Mouse (Mus musculus) c-Kit-positive CD71-positive TER-119-negative erythroid progenitor cells, embryonic 14.5 days (primary cell): ENCODE data around the gene Tacr2.
A peak's percentile ranks its signal among the peaks of the same experiment; 100 is the strongest.

Experiments
- DNase-seq: peaks from one replicate; pipeline ENCODE4 v3.0.0-alpha.2; 2013; ENCODE audit warnings: low read depth

Gene Tacr2

GRCm38 (mm10) chr10:62252000-62252488, at the start of gene Tacr2:
Tacr2 (plus strand) TSS chr10:62252438.
- DNase-seq, result no peak

DNA sequence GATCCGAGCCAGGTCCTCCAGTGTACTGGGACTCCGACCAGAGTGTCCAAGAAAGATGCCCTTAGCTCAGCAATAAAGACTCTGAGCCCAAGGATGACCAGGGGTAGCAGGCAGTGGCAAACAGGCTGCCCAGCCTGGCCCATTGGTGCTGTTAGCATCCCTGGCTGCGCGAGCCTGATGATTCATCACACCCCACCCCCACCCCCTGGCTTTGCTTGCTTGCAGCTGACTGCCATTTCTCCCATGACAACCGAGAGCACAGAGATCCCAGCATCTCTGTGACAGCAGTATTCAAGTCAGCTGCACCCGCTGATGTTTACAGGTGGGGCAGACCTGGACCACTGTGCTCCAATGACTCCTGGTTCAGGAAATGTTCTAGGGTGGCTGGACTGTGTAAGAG, 49.7 kb upstream of the Tacr2 start:
- no peak for DNase-seq

DNA sequence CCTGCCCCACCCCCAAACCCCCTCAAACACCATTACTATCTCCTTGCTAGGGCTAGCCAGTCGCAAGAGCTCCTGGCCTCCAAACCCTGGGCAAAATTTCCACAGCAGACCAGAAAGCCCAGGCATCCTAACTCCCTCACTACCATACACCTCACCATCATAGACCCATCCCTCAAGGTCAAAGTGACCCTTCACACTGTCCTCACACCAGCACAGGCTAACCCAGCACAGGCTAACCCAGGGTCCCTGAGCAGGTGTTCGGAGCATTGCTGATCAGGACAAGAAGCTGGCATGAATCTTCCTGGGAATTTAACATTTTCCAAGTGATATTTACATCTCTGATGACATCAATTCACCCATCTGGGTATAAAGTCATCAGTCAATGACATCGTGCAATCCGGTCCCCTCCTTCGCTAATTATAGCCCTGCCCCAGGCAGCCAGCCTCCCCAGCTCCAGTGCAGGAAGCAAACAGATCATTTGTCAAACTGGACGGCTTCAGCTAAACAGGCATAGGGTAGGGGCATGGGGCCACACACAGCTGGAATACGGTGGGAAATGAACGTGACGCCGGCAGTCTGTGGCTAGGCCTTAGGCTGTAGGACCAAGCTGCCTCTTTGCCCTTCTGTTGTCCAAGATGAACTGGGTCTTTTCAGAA, 43.9 kb upstream of the Tacr2 start:
- DNase-seq, result no peak

- DNase-seq, result no peak
Measured at GRCm38 (mm10) chr10:62211310-62211709, 40.9 kb upstream of the Tacr2 start.

GRCm38 (mm10) chr10:62215169-62215616, 37.0 kb upstream of the Tacr2 start:
- peak; percentile 56 for DNase-seq

DNA sequence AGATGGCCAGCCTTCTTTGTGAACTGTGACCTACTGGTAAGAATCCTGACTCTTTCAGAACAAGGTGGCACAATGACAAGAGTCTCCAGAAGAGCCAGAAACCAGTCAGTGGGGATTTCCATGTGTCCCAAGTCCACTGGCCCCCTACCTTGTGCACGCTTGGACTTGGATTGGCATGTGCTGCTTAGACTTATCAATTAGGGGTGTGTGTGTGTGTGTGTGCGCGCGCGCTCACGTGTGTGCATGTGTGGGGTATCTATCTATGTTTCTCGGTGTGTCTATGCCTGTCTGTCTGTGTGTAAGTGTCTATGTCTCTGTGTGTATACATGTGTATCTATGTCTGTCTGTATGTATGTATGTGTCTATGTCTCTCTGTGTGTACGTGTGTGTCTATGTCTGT, 36.6 kb upstream of the Tacr2 start:
- DNase-seq, result no peak

- DNase-seq, result peak; percentile 75
Measured at GRCm38 (mm10) chr10:62216595-62216994, 35.6 kb upstream of the Tacr2 start.

- no peak for DNase-seq
Measured at GRCm38 (mm10) chr10:62217196-62217595, 35.0 kb upstream of the Tacr2 start.

DNA sequence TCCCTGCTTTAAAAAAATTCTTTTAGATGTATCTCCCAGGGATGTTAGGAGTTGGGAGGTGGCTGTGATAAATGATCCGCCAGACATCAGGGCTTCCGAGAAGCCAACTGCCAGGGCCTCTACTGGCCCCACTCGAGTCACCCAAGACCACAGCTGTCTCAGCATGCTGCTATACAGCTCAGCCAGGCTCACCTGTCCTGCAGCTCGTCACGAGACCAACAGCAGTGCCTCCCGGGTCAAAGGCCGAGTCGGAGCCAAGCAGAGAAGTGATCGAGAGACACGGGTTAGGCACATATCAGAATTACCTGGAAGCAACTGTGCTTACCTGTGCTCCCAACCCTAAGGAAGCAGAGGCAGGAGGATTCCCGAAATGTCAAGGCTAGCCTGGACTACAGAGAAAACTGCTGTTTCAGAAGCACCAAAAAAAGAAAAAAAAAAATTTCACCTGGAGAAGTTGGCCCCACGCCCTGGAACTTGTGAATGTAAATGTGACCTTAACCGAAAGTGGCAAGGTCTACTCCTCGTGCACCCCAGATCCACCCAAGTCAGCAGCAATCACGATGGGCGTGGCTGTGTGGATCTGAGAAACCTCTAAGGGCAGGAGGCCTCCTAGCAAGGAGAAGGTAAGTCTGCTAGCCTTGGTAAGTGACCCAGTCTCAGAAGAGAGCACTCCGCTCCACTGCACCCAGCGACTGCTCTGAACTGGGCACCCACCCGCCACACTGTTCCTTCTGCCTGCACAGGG, 34.0 kb upstream of the Tacr2 start:
- no peak for DNase-seq

GRCm38 (mm10) chr10:62218789-62219172, 33.5 kb upstream of the Tacr2 start:
- no peak for DNase-seq

- no peak for DNase-seq
Measured at GRCm38 (mm10) chr10:62220732-62221514, 31.3 kb upstream of the Tacr2 start.

- no peak for DNase-seq
Measured at GRCm38 (mm10) chr10:62221647-62222046, 30.6 kb upstream of the Tacr2 start.

DNA sequence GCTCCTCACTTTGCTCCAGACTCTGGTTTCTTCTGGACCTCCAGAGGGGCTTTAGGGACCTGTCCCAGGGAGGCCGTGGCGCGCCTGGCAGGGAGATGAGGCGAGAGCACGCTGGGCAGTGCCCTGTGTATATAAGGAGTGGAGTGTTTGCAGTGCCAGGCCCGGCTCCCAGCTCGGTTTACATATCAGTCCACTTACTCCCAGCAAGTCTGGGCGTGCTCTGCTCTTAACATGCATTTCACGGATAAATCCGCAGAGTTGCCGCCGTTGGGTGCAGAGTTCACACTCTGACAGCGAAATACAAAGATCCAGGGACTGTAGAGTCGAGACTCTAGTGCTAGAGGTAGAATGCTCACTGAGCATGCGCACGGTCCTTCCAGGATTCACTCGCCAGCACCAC, 29.5 kb upstream of the Tacr2 start:
- DNase-seq, result no peak

GRCm38 (mm10) chr10:62224231-62224630, 28.0 kb upstream of the Tacr2 start:
- DNase-seq, result no peak

DNA sequence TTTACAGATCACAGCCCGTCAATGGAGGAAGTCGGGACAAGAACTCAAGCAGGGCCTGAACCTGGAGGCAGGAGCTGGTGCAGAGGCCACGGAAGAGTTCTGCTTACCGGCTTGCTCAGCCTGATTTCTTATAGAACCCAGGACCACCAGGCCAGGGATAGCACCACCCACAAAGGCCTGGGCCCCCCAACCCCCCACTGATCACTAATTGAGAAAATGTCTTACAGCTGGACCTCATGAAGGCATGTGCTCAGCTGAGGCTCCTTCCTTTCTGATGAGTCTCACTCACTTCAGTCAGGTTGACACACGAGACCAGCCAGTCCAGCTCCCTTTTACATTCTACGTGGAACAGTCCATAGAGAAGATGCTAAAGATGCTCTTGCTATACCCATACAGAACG, 26.4 kb upstream of the Tacr2 start:
- DNase-seq, result no peak

GRCm38 (mm10) chr10:62228126-62228525, 24.1 kb upstream of the Tacr2 start:
- DNase-seq, result no peak

DNA sequence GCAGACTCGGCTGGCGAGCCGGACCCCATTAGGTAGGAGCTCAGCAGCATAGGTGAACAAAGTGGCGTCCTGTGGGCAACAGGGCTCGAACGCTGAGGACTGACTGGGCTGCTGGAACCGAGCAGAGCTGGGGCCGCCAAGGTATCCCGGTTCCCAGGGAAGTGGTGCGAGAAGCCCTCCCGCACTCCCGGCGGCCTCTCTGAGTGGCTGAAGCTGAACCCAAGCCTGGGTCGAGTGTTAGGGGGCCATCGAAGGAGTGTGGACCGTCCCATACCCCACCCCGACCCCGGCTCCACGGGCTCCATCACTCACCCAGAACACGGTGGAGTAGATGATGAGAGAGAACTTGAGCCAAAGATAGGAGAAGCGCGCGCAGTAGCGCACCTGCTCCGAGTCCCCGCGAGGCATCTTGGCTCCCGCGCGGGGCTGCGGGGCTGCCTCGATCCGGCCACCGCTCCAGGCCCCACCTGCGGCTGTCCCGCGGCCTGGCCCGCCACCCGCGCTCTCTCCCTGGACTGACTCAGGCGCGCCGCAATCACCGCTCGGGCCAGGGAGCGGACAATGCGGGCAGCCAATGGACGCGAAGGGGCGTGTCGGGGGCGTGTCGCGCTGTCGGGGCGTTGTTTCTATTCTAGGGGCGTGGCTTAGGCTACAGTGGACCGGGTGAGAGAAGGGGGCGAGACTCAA, 21.4 kb upstream of the Tacr2 start, which contains the start of gene Tspan15:
Tspan15 (minus strand) TSS at position 544 of the 687 bp plus-strand sequence.
- DNase-seq, result peak; percentile 86

- DNase-seq, result no peak
Measured at GRCm38 (mm10) chr10:62231395-62231732, 20.9 kb upstream of the Tacr2 start.

DNA sequence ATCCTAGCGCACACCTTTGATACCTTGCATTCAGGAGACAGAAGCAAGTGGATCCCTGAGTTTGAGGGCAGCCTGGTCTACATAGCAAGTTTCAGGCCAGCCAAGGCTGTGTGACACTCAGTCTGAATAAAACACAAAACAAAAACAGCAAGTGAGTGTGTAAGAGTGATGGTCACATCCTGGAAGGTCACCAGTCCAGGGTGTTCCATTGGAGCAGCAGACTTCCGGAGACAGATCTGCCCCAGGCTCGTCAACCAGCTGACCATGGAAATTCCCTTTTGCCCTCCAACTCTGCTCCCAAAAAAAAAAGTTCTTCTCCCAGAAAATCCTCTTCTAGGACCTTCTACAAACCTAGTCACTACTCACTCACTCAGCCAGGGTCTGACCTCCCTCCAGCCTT, 20.4 kb upstream of the Tacr2 start:
- no peak for DNase-seq

DNA sequence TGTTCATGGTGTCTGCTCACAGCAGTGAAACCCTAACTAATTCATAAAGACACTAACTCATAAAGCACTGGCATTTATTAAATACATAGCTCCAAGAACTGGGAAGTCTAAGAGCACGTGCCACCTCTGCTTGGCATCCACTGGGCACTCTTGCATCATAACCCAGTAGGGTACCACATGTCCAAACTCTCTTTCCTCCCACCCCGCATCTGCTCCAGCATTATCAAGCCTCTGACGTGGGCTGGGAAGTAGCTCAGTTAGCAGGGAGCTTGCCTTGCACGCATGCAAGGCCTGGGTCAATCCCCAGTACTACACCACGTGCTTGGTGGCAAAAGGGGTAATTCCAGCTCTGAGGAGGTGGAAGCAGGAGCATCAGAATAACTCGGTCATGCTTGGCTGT, 16.1 kb upstream of the Tacr2 start:
- no peak for DNase-seq

GRCm38 (mm10) chr10:62237205-62237604, 15.0 kb upstream of the Tacr2 start:
- DNase-seq, result peak; percentile 74

GRCm38 (mm10) chr10:62238688-62239087, 13.6 kb upstream of the Tacr2 start:
- no peak for DNase-seq
